Mouse (Mus musculus) stomach, embryonic 15.5 days (tissue): ENCODE data around the gene Ap4b1. TPM values are rescaled to one million over a fixed set of nuclear protein-coding genes. Genes with fewer than 3 reads are reported as not detected.
A peak's percentile ranks its signal among the peaks of the same experiment; 100 is the strongest.

Experiments used
- ATAC-seq: fragments of 200-750 bp; cut with Nextera tagmentation; 2 replicates; pipeline ENCODE4 v1.8.0; 2017; ENCODE audit warnings: low read depth, moderate number of reproducible peaks, moderate TSS enrichment; ENCODE audit not compliant: insufficient read depth, low FRiP score
- H3K27ac ChIP-seq: fragments of 300-500 bp; sonication (generic); 2 replicates; pipeline ENCODE4 v1.5.1; 2015; ENCODE audit warnings: mild to moderate bottlenecking, inconsistent platforms
- H3K27me3 ChIP-seq: fragments of 300-500 bp; sonication (generic); replicated peaks from 2 replicates; pipeline ENCODE4 v1.6.1; 2015; ENCODE audit warnings: inconsistent platforms
- H3K36me3 ChIP-seq: fragments of 300-500 bp; sonication (generic); 2 replicates; pipeline ENCODE4 v1.6.1; 2015; ENCODE audit warnings: inconsistent platforms
- H3K4me1 ChIP-seq: fragments of 300-500 bp; sonication (generic); 2 replicates; pipeline ENCODE4 v1.6.1; 2015; ENCODE audit warnings: inconsistent platforms
- H3K4me2 ChIP-seq: fragments of 300-500 bp; sonication (generic); 2 replicates; pipeline ENCODE4 v1.6.1; 2015; ENCODE audit warnings: mild to moderate bottlenecking, inconsistent platforms
- H3K4me3 ChIP-seq: fragments of 300-500 bp; sonication (generic); replicated peaks from 2 replicates; pipeline ENCODE4 v1.5.1; 2015; ENCODE audit warnings: inconsistent platforms
- H3K9ac ChIP-seq: fragments of 300-500 bp; sonication (generic); 2 replicates; pipeline ENCODE4 v1.6.1; 2015; ENCODE audit warnings: inconsistent platforms
- H3K9me3 ChIP-seq: fragments of 300-500 bp; sonication (generic); 2 replicates; pipeline ENCODE4 v1.6.1; 2016; ENCODE audit warnings: inconsistent platforms
- WGBS: fragments of 180-500 bp; shearing (Covaris S2); methylation state at CpG from one replicate; pipeline ENCODE4 v1.1.7; 2015; 5-methylcytosine and 5-hydroxymethylcytosine counted together
- polyA plus RNA-seq: library from polyadenylated mRNA; unstranded; fragments of >200 nt; fragmentation: Nextera tagmentation; extraction: Ambion mirVana; gene quantifications from 2 replicates; pipeline ENCODE4 v1.2.1, GENCODE M21; 2015

The Ap4b1 gene
- 19.5 and 19.6 TPM in 2 replicates for polyA plus RNA-seq

GRCm38 (mm10) chr3:103808891-103809798 lies at the start of gene Ap4b1, which contains the start of the genes Dclre1b and Gm43064:
Ap4b1 (plus strand) TSS chr3:103809520.
Dclre1b (minus strand) TSS chr3:103809444.
Gm43064 (plus strand) TSS chr3:103809573.
- Histone ChIP-seq H3K36me3 (peaks cover 15% of the 10 kb centered on the region), H3K27ac (peak within 1 kb of the TSS; percentile 95), H3K4me3 (peak within 1 kb of the TSS; percentile 86), H3K9me3 (no peaks in the 10 kb centered on the region), H3K9ac (peak within 1 kb of the TSS; percentile 83), H3K4me2 (peak within 1 kb of the TSS; percentile 76), H3K4me1 (no peaks in the 10 kb centered on the region), H3K27me3 (no peaks in the 10 kb centered on the region)
- peak; percentile 92 for ATAC-seq
- under 1% methylated on average over 66 of the region's 70 CpGs for WGBS

- Histone ChIP-seq H3K4me2 (no peak overlapping the region), H3K27ac (no peak overlapping the region), H3K4me1 (0 out of 2 replicates have a peak, but pooled peaks cover 3% of the 10 kb centered on the region), H3K27me3 (no peaks in the 10 kb centered on the region), H3K9me3 (no peaks in the 10 kb centered on the region), H3K9ac (no peak overlapping the region), H3K4me3 (no peak overlapping the region), H3K36me3 (peaks cover 22% of the 10 kb centered on the region)
- WGBS: 81% methylated on average over 3 of the region's 3 CpGs
- ATAC-seq: no peak
Measured at GRCm38 (mm10) chr3:103766789-103767188, 42.5 kb upstream of the Ap4b1 start.

- WGBS: 50% methylated on average over 9 of the region's 9 CpGs
Measured at GRCm38 (mm10) chr3:103771531-103772130, 37.7 kb upstream of the Ap4b1 start.

GRCm38 (mm10) chr3:103772846-103773245 lies 36.5 kb upstream of the Ap4b1 start:
- WGBS: 71% methylated on average over 4 of the region's 4 CpGs
- no peak overlapping the region for H3K9ac ChIP-seq
- no peak overlapping the region for H3K4me2 ChIP-seq
- peaks cover 4% of the 10 kb centered on the region; the same call in 1 of the 2 replicates for H3K4me1 ChIP-seq
- no peak overlapping the region for H3K27ac ChIP-seq
- H3K4me3 ChIP-seq: no peak overlapping the region
- no peaks in the 10 kb centered on the region for H3K9me3 ChIP-seq
- peaks cover 11% of the 10 kb centered on the region for H3K36me3 ChIP-seq
- H3K27me3 ChIP-seq: no peaks in the 10 kb centered on the region
- ATAC-seq: no peak

More at GRCm38 (mm10) chr3:103771531-103772130, 37.7 kb upstream of the Ap4b1 start:
- H3K9ac ChIP-seq: no peak overlapping the region
- no peaks in the 10 kb centered on the region for H3K27me3 ChIP-seq
- peak overlapping the region; percentile 79 for H3K27ac ChIP-seq
- ATAC-seq: no peak
- H3K9me3 ChIP-seq: no peaks in the 10 kb centered on the region
- H3K4me3 ChIP-seq: no peak overlapping the region
- H3K36me3 ChIP-seq: peaks cover 5% of the 10 kb centered on the region; the same call in 1 of the 2 replicates
- peaks cover 4% of the 10 kb centered on the region; the same call in 1 of the 2 replicates for H3K4me1 ChIP-seq
- no peak overlapping the region for H3K4me2 ChIP-seq

GRCm38 (mm10) chr3:103773508-103773907 lies 35.8 kb upstream of the Ap4b1 start:
- ATAC-seq: no peak
- Histone ChIP-seq H3K27ac (no peak overlapping the region), H3K4me2 (no peak overlapping the region), H3K9me3 (no peaks in the 10 kb centered on the region), H3K27me3 (no peaks in the 10 kb centered on the region), H3K4me3 (no peak overlapping the region), H3K36me3 (peaks cover 15% of the 10 kb centered on the region), H3K9ac (no peak overlapping the region), H3K4me1 (peaks cover 4% of the 10 kb centered on the region; the same call in 1 of the 2 replicates)
- 77% methylated on average over 3 of the region's 3 CpGs for WGBS

- Histone ChIP-seq H3K36me3 (peaks cover 15% of the 10 kb centered on the region), H3K9me3 (no peaks in the 10 kb centered on the region), H3K4me1 (peaks cover 4% of the 10 kb centered on the region; the same call in 1 of the 2 replicates), H3K27me3 (no peaks in the 10 kb centered on the region), H3K4me3 (no peak overlapping the region), H3K4me2 (no peak overlapping the region), H3K9ac (no peak overlapping the region), H3K27ac (no peak overlapping the region)
- 88% methylated on average over 15 of the region's 15 CpGs for WGBS
- ATAC-seq: no peak
Measured at GRCm38 (mm10) chr3:103774009-103774408, 35.3 kb upstream of the Ap4b1 start.

GRCm38 (mm10) chr3:103777940-103778339 lies 31.4 kb upstream of the Ap4b1 start:
- Histone ChIP-seq H3K36me3 (peaks cover 15% of the 10 kb centered on the region), H3K4me2 (no peak overlapping the region), H3K4me1 (peaks cover 3% of the 10 kb centered on the region), H3K9ac (no peak overlapping the region), H3K9me3 (no peaks in the 10 kb centered on the region), H3K27ac (no peak overlapping the region), H3K4me3 (no peak overlapping the region), H3K27me3 (no peaks in the 10 kb centered on the region)
- ATAC-seq: no peak
- 87% methylated on average over 11 of the region's 11 CpGs for WGBS

GRCm38 (mm10) chr3:103778660-103779059 lies 30.7 kb upstream of the Ap4b1 start:
- Histone ChIP-seq H3K9ac (no peak overlapping the region), H3K27ac (no peak overlapping the region), H3K27me3 (no peaks in the 10 kb centered on the region), H3K4me3 (no peak overlapping the region), H3K9me3 (no peaks in the 10 kb centered on the region), H3K4me2 (no peak overlapping the region), H3K4me1 (peaks cover 7% of the 10 kb centered on the region; the same call in 1 of the 2 replicates), H3K36me3 (peaks cover 15% of the 10 kb centered on the region)
- no peak for ATAC-seq
- WGBS: 71% methylated on average over 6 of the region's 6 CpGs

- Histone ChIP-seq H3K9me3 (no peaks in the 10 kb centered on the region), H3K4me3 (no peak overlapping the region), H3K36me3 (peaks cover 12% of the 10 kb centered on the region), H3K27ac (no peak overlapping the region), H3K9ac (no peak overlapping the region), H3K4me1 (peaks cover 11% of the 10 kb centered on the region; the same call in 1 of the 2 replicates), H3K4me2 (no peak overlapping the region), H3K27me3 (no peaks in the 10 kb centered on the region)
- ATAC-seq: no peak
- WGBS: 76% methylated on average over 7 of the region's 7 CpGs
Measured at GRCm38 (mm10) chr3:103779183-103779582, 30.1 kb upstream of the Ap4b1 start.

GRCm38 (mm10) chr3:103780271-103780670 lies 29.0 kb upstream of the Ap4b1 start:
- ATAC-seq: no peak
- Histone ChIP-seq H3K27ac (no peak overlapping the region), H3K4me3 (no peak overlapping the region), H3K9ac (no peak overlapping the region), H3K27me3 (no peaks in the 10 kb centered on the region), H3K9me3 (no peaks in the 10 kb centered on the region), H3K4me2 (no peak overlapping the region), H3K4me1 (peaks cover 11% of the 10 kb centered on the region; the same call in 1 of the 2 replicates), H3K36me3 (peaks cover 12% of the 10 kb centered on the region)
- WGBS: 88% methylated on average over 3 of the region's 3 CpGs

- Histone ChIP-seq H3K9ac (no peak overlapping the region), H3K36me3 (peaks cover 10% of the 10 kb centered on the region), H3K27ac (no peak overlapping the region), H3K27me3 (no peaks in the 10 kb centered on the region), H3K4me3 (no peak overlapping the region), H3K4me2 (no peak overlapping the region), H3K9me3 (no peaks in the 10 kb centered on the region), H3K4me1 (peaks cover 11% of the 10 kb centered on the region; the same call in 1 of the 2 replicates)
- ATAC-seq: no peak
- WGBS: 81% methylated on average over 5 of the region's 5 CpGs
Measured at GRCm38 (mm10) chr3:103780777-103781176, 28.5 kb upstream of the Ap4b1 start.
